ENCODE assay signal across 8 mouse cellular contexts in genomic region chr11:61714346-61715117, GRCm38 (mm10). TPM values are rescaled to one million over a fixed set of nuclear protein-coding genes. Genes with fewer than 3 reads are reported as not detected.
DNase-seq lines count a peak whose midpoint lies in the region; ATAC-seq lines count a peak whose summit lies in the region.

No protein-coding gene starts in this region.

- 43% methylated on average over 11 of the region's 11 CpGs for WGBS in embryonic facial prominence, embryonic 14.5 days
- 51% methylated on average over 11 of the region's 11 CpGs for WGBS in limb, embryonic 12.5 days
- 47% methylated on average over 11 of the region's 11 CpGs for WGBS in midbrain, embryonic 16.5 days

- no peaks in the 10 kb centered on the region for H3K4me1 ChIP-seq in embryonic facial prominence, embryonic 14.5 days (ENCODE audit: control insufficient read depth, insufficient read depth, low read length)
- no peaks in the 10 kb centered on the region for H3K4me1 ChIP-seq in limb, embryonic 12.5 days (replicated peaks)
- no peaks in the 10 kb centered on the region for H3K4me1 ChIP-seq in midbrain, embryonic 16.5 days (ENCODE audit: control insufficient read depth, insufficient read depth, low read length)

- H3K9me3 ChIP-seq in embryonic facial prominence, embryonic 14.5 days (ENCODE audit: control insufficient read depth, low read length): no peaks in the 10 kb centered on the region
- no peaks in the 10 kb centered on the region for H3K9me3 ChIP-seq in limb, embryonic 12.5 days
- H3K9me3 ChIP-seq in midbrain, embryonic 16.5 days (replicated peaks; ENCODE audit: control insufficient read depth, low read length, poor library complexity, severe bottlenecking): no peaks in the 10 kb centered on the region

- H3K27ac ChIP-seq in embryonic facial prominence, embryonic 14.5 days (replicated peaks; ENCODE audit: low read depth, low read length): no peak overlapping the region
- no peak overlapping the region for H3K27ac ChIP-seq in limb, embryonic 12.5 days
- no peak overlapping the region for H3K27ac ChIP-seq in midbrain, embryonic 16.5 days (ENCODE audit: low read length)

- H3K4me2 ChIP-seq in embryonic facial prominence, embryonic 14.5 days (ENCODE audit: low read depth, low read length): no peak overlapping the region
- H3K4me2 ChIP-seq in limb, embryonic 12.5 days: no peak overlapping the region
- H3K4me2 ChIP-seq in midbrain, embryonic 16.5 days (ENCODE audit: low read length): 0 out of 2 replicates have a peak overlapping the region, but pooled peaks have one; percentile 8

- DNase-seq in B cell, adult 2 months: peak; percentile 82
- peak; percentile 65 to 83 for DNase-seq in adrenal gland, postnatal 36 days
- DNase-seq in embryonic facial prominence, embryonic 14.5 days (ENCODE audit: low spot score): peak; percentile 90
- DNase-seq in heart, adult 9 months (ENCODE audit: low spot score in 2 of 2): peak; percentile 75 to 77
- peak; percentile 88 for DNase-seq in kidney, adult 9 months
- DNase-seq in splenic B cell, adult 2 months (ENCODE audit: low read depth, low spot score): peak; percentile 93

- H3K4me3 ChIP-seq in embryonic facial prominence, embryonic 14.5 days (ENCODE audit: low read depth, low read length): no peak overlapping the region
- H3K4me3 ChIP-seq in limb, embryonic 12.5 days (replicated peaks): no peak overlapping the region
- no peak overlapping the region for H3K4me3 ChIP-seq in midbrain, embryonic 16.5 days (ENCODE audit: low read depth, low read length)

- no peaks in the 10 kb centered on the region for H3K36me3 ChIP-seq in embryonic facial prominence, embryonic 14.5 days (ENCODE audit: control insufficient read depth, insufficient read depth, low read length)
- H3K36me3 ChIP-seq in limb, embryonic 12.5 days: no peaks in the 10 kb centered on the region
- H3K36me3 ChIP-seq in midbrain, embryonic 16.5 days (ENCODE audit: control insufficient read depth, insufficient read depth, low read length): no peaks in the 10 kb centered on the region
- no peaks in the 10 kb centered on the region for H3K36me3 ChIP-seq in splenic B cell, adult 2 months (ENCODE audit: control insufficient read depth, insufficient read depth, low read length, poor library complexity, severe bottlenecking)

- H3K9ac ChIP-seq in embryonic facial prominence, embryonic 14.5 days (ENCODE audit: low read depth, low read length): no peak overlapping the region
- 0 out of 2 replicates have a peak overlapping the region, but pooled peaks have one; percentile 1 for H3K9ac ChIP-seq in limb, embryonic 12.5 days (replicated peaks)
- H3K9ac ChIP-seq in midbrain, embryonic 16.5 days (ENCODE audit: low read depth, low read length): no peak overlapping the region

- no peaks in the 10 kb centered on the region for H3K27me3 ChIP-seq in embryonic facial prominence, embryonic 14.5 days (replicated peaks; ENCODE audit: control insufficient read depth, insufficient read depth, low read length)
- H3K27me3 ChIP-seq in limb, embryonic 12.5 days: no peaks in the 10 kb centered on the region
- H3K27me3 ChIP-seq in midbrain, embryonic 16.5 days (ENCODE audit: control insufficient read depth, insufficient read depth, low read depth, low read length): no peaks in the 10 kb centered on the region
- H3K27me3 ChIP-seq in splenic B cell, adult 2 months (ENCODE audit: control insufficient read depth, insufficient read depth, low read length, poor library complexity, severe bottlenecking): no peaks in the 10 kb centered on the region

- peak; percentile 88 for ATAC-seq in embryonic facial prominence, embryonic 14.5 days (ENCODE audit: low read depth)
- peak; percentile 40; the same call in 1 of the 2 replicates for ATAC-seq in limb, embryonic 12.5 days (ENCODE audit: insufficient number of reproducible peaks, insufficient read depth, low FRiP score, low TSS enrichment, low read depth)
- ATAC-seq in midbrain, embryonic 16.5 days: peak; percentile 84

RNA-seq across cellular contexts. Expression of gene Slc5a10, which starts 6.1 kb away (rescaled TPM):
- under 1 TPM in 1 of 2 experiments, not detected in 1; 0.13 TPM for total RNA-seq in adrenal gland, postnatal 36 days (2021)
- polyA plus RNA-seq in embryonic facial prominence, embryonic 14.5 days (2014; fragmentation: Nextera tagmentation; extraction: Ambion mirVana): 0.13 TPM in 1 of 2 replicates, not detected in the other
- polyA plus RNA-seq in limb, embryonic 12.5 days (2016; fragmentation: Nextera tagmentation; extraction: Ambion mirVana): 0.14 TPM in 2 replicates
- not detected in 2 replicates for polyA plus RNA-seq in midbrain, embryonic 16.5 days (2015; fragmentation: Nextera tagmentation; extraction: Ambion mirVana)

RNA-seq across cellular contexts. Expression of gene Fam83g, which starts 30.6 kb away (rescaled TPM):
- 1 to 10 TPM in 1 of 2 experiments, under 1 TPM in 1; 0.93 to 1.7 TPM for total RNA-seq in adrenal gland, postnatal 36 days (2021)
- polyA plus RNA-seq in embryonic facial prominence, embryonic 14.5 days (2014; fragmentation: Nextera tagmentation; extraction: Ambion mirVana): 2.2 and 3.7 TPM in 2 replicates
- 2.2 and 2.6 TPM in 2 replicates for polyA plus RNA-seq in limb, embryonic 12.5 days (2016; fragmentation: Nextera tagmentation; extraction: Ambion mirVana)
- 0.11 and 0.26 TPM in 2 replicates for polyA plus RNA-seq in midbrain, embryonic 16.5 days (2015; fragmentation: Nextera tagmentation; extraction: Ambion mirVana)

RNA-seq across cellular contexts. Expression of gene Prpsap2, which starts 47.4 kb away (rescaled TPM):
- total RNA-seq in adrenal gland, postnatal 36 days (2021): 10 to 100 TPM; 24.8 to 36.4 TPM
- 24.2 and 27.3 TPM in 2 replicates for polyA plus RNA-seq in embryonic facial prominence, embryonic 14.5 days (2014; fragmentation: Nextera tagmentation; extraction: Ambion mirVana)
- 30.1 and 34.0 TPM in 2 replicates for polyA plus RNA-seq in limb, embryonic 12.5 days (2016; fragmentation: Nextera tagmentation; extraction: Ambion mirVana)
- 55.3 TPM in 2 replicates for polyA plus RNA-seq in midbrain, embryonic 16.5 days (2015; fragmentation: Nextera tagmentation; extraction: Ambion mirVana)
